Comparison of ENCODE assay signal across 14 mouse cellular contexts in the genomic region with DNA sequence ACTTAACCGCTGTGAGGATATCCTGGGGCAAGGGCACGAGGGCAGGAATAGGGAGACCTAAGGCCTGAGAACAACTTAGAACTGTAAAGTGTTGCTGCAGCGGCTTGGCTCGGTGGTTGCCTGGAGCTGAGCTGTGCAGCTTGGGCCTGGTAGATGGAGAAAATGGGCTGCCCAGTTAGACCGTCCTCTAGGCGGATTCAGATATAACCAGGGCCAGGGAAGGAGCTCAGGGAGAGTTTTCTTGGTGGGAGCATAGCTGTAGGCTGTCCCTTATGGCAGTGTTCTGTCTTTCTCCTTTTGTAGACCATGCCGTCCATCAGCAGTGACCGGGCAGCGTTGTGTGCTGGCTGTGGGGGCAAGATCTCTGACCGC. TPM values are rescaled to one million over a fixed set of nuclear protein-coding genes. Genes with fewer than 3 reads are reported as not detected.
DNase-seq lines count a peak whose midpoint lies in the region; ATAC-seq and TF ChIP-seq lines count a peak whose summit lies in the region.
"Had no signal": no experiment of that assay in that cellular context is flagged by ENCODE, and none has a peak within 500 bp of the region (broad histone marks: within the 10 kb centered on the region; RNA-seq: fewer than 3 reads in every experiment).

No protein-coding gene starts in this region.

- no peaks in the 10 kb centered on the region for H3K9me3 ChIP-seq in forebrain, embryonic 11.5 days (ENCODE audit: control insufficient read depth, low read length)
- H3K9me3 ChIP-seq in hindbrain, postnatal 0 days (ENCODE audit: low read length), result no peaks in the 10 kb centered on the region
- H3K9me3 ChIP-seq in midbrain, embryonic 12.5 days, result no peaks in the 10 kb centered on the region

- peaks cover 4% of the 10 kb centered on the region; the same call in 1 of the 2 replicates for H3K36me3 ChIP-seq in forebrain, embryonic 11.5 days (ENCODE audit: control insufficient read depth, insufficient read depth, low read length)
- no peaks in the 10 kb centered on the region for H3K36me3 ChIP-seq in hindbrain, postnatal 0 days (ENCODE audit: insufficient read depth, low read length)
- H3K36me3 ChIP-seq in midbrain, embryonic 12.5 days, result no peaks in the 10 kb centered on the region
- H3K36me3 ChIP-seq: G1E had no signal

- TF ChIP-seq CTCF in hindbrain, postnatal 0 days (IDR thresholded peaks at IDR 0.05; ENCODE audit: low read depth), result no peak

- DNase-seq in embryo, embryonic 11 days, result peak; percentile 15
- DNase-seq in embryo, embryonic 10.5 days (ENCODE audit: low spot score), result no peak
- peak; percentile 64 for DNase-seq in forebrain, embryonic 11.5 days (ENCODE audit: low spot score)
- no peak for DNase-seq in hindbrain, postnatal 0 days (ENCODE audit: low spot score)
- DNase-seq in layer of hippocampus, adult 11-12 months (ENCODE audit: low spot score), result no peak
- no peak for DNase-seq in adrenal gland, adult 18-20 months (ENCODE audit: low spot score in 2 of 2)
- DNase-seq in gastrocnemius, postnatal 36 days, result no peak
- DNase-seq: heart, postnatal 10 days; thymus, adult 2 months had no signal

- H3K4me2 ChIP-seq in forebrain, embryonic 11.5 days (ENCODE audit: low read depth, low read length, severe bottlenecking), result peak overlapping the region; percentile 85
- peak overlapping the region; percentile 65; the same call in 1 of the 2 replicates for H3K4me2 ChIP-seq in hindbrain, postnatal 0 days (ENCODE audit: low read depth, low read length)
- H3K4me2 ChIP-seq in midbrain, embryonic 12.5 days (replicated peaks), result peak overlapping the region; percentile 68

- H3K27ac ChIP-seq in forebrain, embryonic 11.5 days (ENCODE audit: low read depth, low read length), result peak overlapping the region; percentile 97
- H3K27ac ChIP-seq in hindbrain, postnatal 0 days, result no peak overlapping the region
- H3K27ac ChIP-seq in midbrain, embryonic 12.5 days (replicated peaks), result peak overlapping the region; percentile 92

- H3K4me1 ChIP-seq in forebrain, embryonic 11.5 days (replicated peaks; ENCODE audit: control insufficient read depth, insufficient read depth, low read length), result peaks cover 17% of the 10 kb centered on the region
- H3K4me1 ChIP-seq in hindbrain, postnatal 0 days (ENCODE audit: insufficient read depth, low read length), result peaks cover 7% of the 10 kb centered on the region; the same call in 1 of the 2 replicates
- peaks cover 64% of the 10 kb centered on the region for H3K4me1 ChIP-seq in midbrain, embryonic 12.5 days

- no peak for ATAC-seq in forebrain, embryonic 11.5 days (replicated peaks; ENCODE audit: low FRiP score)
- no peak for ATAC-seq in hindbrain, postnatal 0 days
- no peak for ATAC-seq in midbrain, embryonic 12.5 days (ENCODE audit: low FRiP score, low read depth)

- under 1% methylated on average over 10 of the region's 10 CpGs for WGBS in forebrain, embryonic 11.5 days
- 7% methylated on average over 10 of the region's 10 CpGs for WGBS in hindbrain, postnatal 0 days
- 2% methylated on average over 10 of the region's 10 CpGs for WGBS in midbrain, embryonic 12.5 days

- intact Hi-C loops in gastrocnemius, postnatal 36 days (cut with DNase I), result no loop called here

- peak overlapping the region; percentile 93 for H3K4me3 ChIP-seq in forebrain, embryonic 11.5 days (ENCODE audit: low read depth, low read length)
- peak overlapping the region; percentile 39; the same call in 1 of the 2 replicates for H3K4me3 ChIP-seq in hindbrain, postnatal 0 days (ENCODE audit: low read length)
- peak overlapping the region; percentile 52 for H3K4me3 ChIP-seq in midbrain, embryonic 12.5 days

- peaks cover 21% of the 10 kb centered on the region for H3K27me3 ChIP-seq in forebrain, embryonic 11.5 days (ENCODE audit: control insufficient read depth, insufficient read depth, low read length)
- peaks cover 78% of the 10 kb centered on the region for H3K27me3 ChIP-seq in hindbrain, postnatal 0 days (ENCODE audit: insufficient read depth, low read length)
- H3K27me3 ChIP-seq in midbrain, embryonic 12.5 days, result peaks cover 93% of the 10 kb centered on the region

- peak overlapping the region; percentile 99 for H3K9ac ChIP-seq in forebrain, embryonic 11.5 days (ENCODE audit: low read length)
- H3K9ac ChIP-seq in hindbrain, postnatal 0 days (replicated peaks; ENCODE audit: low read length), result no peak overlapping the region
- H3K9ac ChIP-seq in midbrain, embryonic 12.5 days (replicated peaks), result peak overlapping the region; percentile 71

RNA-seq across cellular contexts. Expression of gene Lhx2, which starts 13.9 kb away (rescaled TPM):
- polyA plus RNA-seq in forebrain, embryonic 11.5 days (2014; fragmentation: Nextera tagmentation; extraction: Ambion mirVana), result 175 and 195 TPM in 2 replicates
- 22.2 and 33.2 TPM in 2 replicates for total RNA-seq in hindbrain, postnatal 0 days (2014; rRNA removed)
- polyA plus RNA-seq in hindbrain, postnatal 0 days (2015; fragmentation: Nextera tagmentation; extraction: Ambion mirVana), result 4.6 and 7.3 TPM in 2 replicates
- polyA plus RNA-seq in midbrain, embryonic 12.5 days (2016; fragmentation: Nextera tagmentation; extraction: Ambion mirVana), result 110 and 133 TPM in 2 replicates
- total RNA-seq in adrenal gland, adult 18-20 months (2021), result not detected
- total RNA-seq in gastrocnemius, postnatal 36 days (2021), result not detected
- total RNA-seq: megakaryocyte progenitor cell, adult 5-6 weeks; neutrophil, adult 5-6 weeks had no signal
- polyA plus RNA-seq: kidney, embryonic 14.5 days had no signal

Comparison
In these comparisons a context has a peak if more than half of its experiments do, and no peak if none do; other contexts are left out.
1. DNase-seq: peak in embryo, embryonic 11 days (single experiment) and forebrain, embryonic 11.5 days (single experiment); none in embryo, embryonic 10.5 days (single experiment), hindbrain, postnatal 0 days (single experiment), layer of hippocampus, adult 11-12 months (single experiment), adrenal gland, adult 18-20 months (0 of 2) and gastrocnemius, postnatal 36 days (0 of 2).
2. H3K4me3 ChIP-seq: peak in every context shown above with its lines; median percentile 93 in forebrain, embryonic 11.5 days; 52 in midbrain, embryonic 12.5 days; 39 in hindbrain, postnatal 0 days.
3. RNA of gene Lhx2, which starts 13.9 kb away (total RNA-seq): 22.2 to 33.2 TPM in hindbrain, postnatal 0 days; not detected in gastrocnemius, postnatal 36 days and not detected in adrenal gland, adult 18-20 months; every median in the first group is over 10 times any median in the second.
4. Peak in every context shown above with its lines, with median percentiles within 50 percentile points of each other: H3K4me2 ChIP-seq.